Mouse (Mus musculus) MEL (cell line): Measurements from ENCODE around the gene Pde7b. TPM values are rescaled to one million over a fixed set of nuclear protein-coding genes. Genes with fewer than 3 reads are reported as not detected.

Experiments
- DNase-seq: peaks from one replicate; pipeline ENCODE4 v3.0.0; 2011; ENCODE audit warnings: low read depth, low spot score
- H3K27ac ChIP-seq: 2 replicates; pipeline ENCODE4 v1.5.1; 2012; ENCODE audit warnings: low read depth, mild to moderate bottlenecking, control low read depth, low read length, moderate library complexity; ENCODE audit not compliant: control insufficient read depth
- H3K27me3 ChIP-seq, 2 experiments: fragments of 150-350 bp in 1 of 2; sonication (generic) in 1 of 2; 2 replicates each; pipeline ENCODE4 v1.6.1; 2012; ENCODE audit warnings: low read length in 2 of 2, mild to moderate bottlenecking in 2 of 2, improper control_type of control experiment in 1 of 2, moderate library complexity in 1 of 2; ENCODE audit not compliant: insufficient read depth in 2 of 2, control insufficient read depth in 1 of 2
- H3K36me3 ChIP-seq, 2 experiments: 2 replicates each; pipeline ENCODE4 v1.6.1; 2012 to 2014; ENCODE audit warnings: low read length in 2 of 2, improper control_type of control experiment in 1 of 2, inconsistent platforms in 1 of 2, mild to moderate bottlenecking in 1 of 2; ENCODE audit not compliant: insufficient read depth in 2 of 2, control insufficient read depth in 1 of 2
- H3K4me1 ChIP-seq, 2 experiments: fragments of 150-350 bp in 1 of 2; sonication (generic) in 1 of 2; 2 replicates each; pipeline ENCODE4 v1.6.1; 2012; ENCODE audit warnings: low read length in 2 of 2, improper control_type of control experiment in 1 of 2, mild to moderate bottlenecking in 1 of 2; ENCODE audit not compliant: insufficient read depth in 2 of 2, control insufficient read depth in 1 of 2
- H3K4me3 ChIP-seq, 2 experiments: fragments of 150-350 bp in 1 of 2; sonication (generic) in 1 of 2; 2 replicates each; pipeline ENCODE4 v1.5.1; 2012; ENCODE audit warnings: low read depth in 2 of 2, low read length in 2 of 2, mild to moderate bottlenecking in 2 of 2, moderate library complexity in 2 of 2, control low read depth in 1 of 2, improper control_type of control experiment in 1 of 2; ENCODE audit not compliant: control insufficient read depth in 1 of 2, insufficient read depth in 1 of 2
- H3K79me2 ChIP-seq: 2 replicates; pipeline ENCODE4 v1.6.1; 2012; ENCODE audit warnings: mild to moderate bottlenecking, low read length, moderate library complexity; ENCODE audit not compliant: control insufficient read depth, poor library complexity, insufficient read depth
- H3K9ac ChIP-seq: 2 replicates; pipeline ENCODE4 v1.6.1; 2012; ENCODE audit warnings: low read depth, mild to moderate bottlenecking, control low read depth, low read length, moderate library complexity; ENCODE audit not compliant: control insufficient read depth, poor library complexity, severe bottlenecking
- H3K9me3 ChIP-seq: fragments of 150-350 bp; sonication (generic); replicated peaks from 2 replicates; pipeline ENCODE4 v1.6.1; 2012; ENCODE audit warnings: mild to moderate bottlenecking, low read length, improper control_type of control experiment, moderate library complexity; ENCODE audit not compliant: insufficient read depth
- BHLHE40 ChIP-seq: IDR thresholded peaks from 2 replicates; pipeline ENCODE4 v1.6.1; 2012; ENCODE audit warnings: low read depth, mild to moderate bottlenecking, inconsistent platforms, low read length, improper control_type of control experiment, borderline replicate concordance
- CHD1 ChIP-seq: IDR thresholded peaks from 2 replicates; pipeline ENCODE4 v1.6.1; 2012; ENCODE audit warnings: low read depth, mild to moderate bottlenecking, inconsistent platforms, low read length, improper control_type of control experiment
- ELF1 ChIP-seq: IDR thresholded peaks from 2 replicates; pipeline ENCODE4 v1.6.1; 2014; ENCODE audit warnings: low read depth, mild to moderate bottlenecking, inconsistent platforms, low read length, improper control_type of control experiment, moderate library complexity
- EP300 ChIP-seq, 2 experiments: IDR thresholded peaks; 2 replicates each; pipeline ENCODE4 v1.6.1; 2011; ENCODE audit warnings: improper control_type of control experiment in 2 of 2, low read length in 2 of 2, low read depth in 1 of 2, mild to moderate bottlenecking in 1 of 2
- GABPA ChIP-seq: IDR thresholded peaks from 2 replicates; pipeline ENCODE4 v1.6.1; 2012; ENCODE audit warnings: low read depth, mild to moderate bottlenecking, inconsistent platforms, low read length, improper control_type of control experiment, moderate library complexity
- GATA1 ChIP-seq: IDR thresholded peaks from 2 replicates; pipeline ENCODE4 v1.6.1; 2011; ENCODE audit warnings: low read depth, low read length, improper control_type of control experiment
- HCFC1 ChIP-seq: IDR thresholded peaks from 2 replicates; pipeline ENCODE4 v1.6.1; 2012; ENCODE audit warnings: low read depth, mild to moderate bottlenecking, inconsistent platforms, low read length, improper control_type of control experiment, moderate library complexity
- JUND ChIP-seq: IDR thresholded peaks from 2 replicates; pipeline ENCODE4 v1.6.1; 2011; ENCODE audit warnings: low read depth, mild to moderate bottlenecking, improper control_type of control experiment, low read length
- MAFK ChIP-seq: IDR thresholded peaks from 2 replicates; pipeline ENCODE4 v1.6.1; 2011; ENCODE audit warnings: low read depth, mild to moderate bottlenecking, low read length, improper control_type of control experiment, borderline replicate concordance
- MAX ChIP-seq: IDR thresholded peaks from 2 replicates; pipeline ENCODE4 v1.6.1; 2011; ENCODE audit warnings: low read length, improper control_type of control experiment
- MXI1 ChIP-seq: IDR thresholded peaks from 2 replicates; pipeline ENCODE4 v1.6.1; 2011; ENCODE audit warnings: mild to moderate bottlenecking, low read depth, low read length, improper control_type of control experiment
- NELFE ChIP-seq: IDR thresholded peaks from 2 replicates; pipeline ENCODE4 v1.6.1; 2011; ENCODE audit warnings: low read depth, low read length, improper control_type of control experiment
- NRF1 ChIP-seq: IDR thresholded peaks from 2 replicates; pipeline ENCODE4 v1.6.1; 2014; ENCODE audit warnings: low read depth, mild to moderate bottlenecking, inconsistent platforms, low read length, improper control_type of control experiment, moderate library complexity; ENCODE audit not compliant: poor library complexity, insufficient read depth, severe bottlenecking
- POLR2A ChIP-seq, 2 experiments: IDR thresholded peaks; 2 replicates each; pipeline ENCODE4 v1.6.1; 2011 to 2012; ENCODE audit warnings: low read length in 2 of 2, mild to moderate bottlenecking in 2 of 2, control low read depth in 1 of 2, improper control_type of control experiment in 1 of 2, low read depth in 1 of 2, moderate library complexity in 1 of 2; ENCODE audit not compliant: control insufficient read depth in 1 of 2, insufficient read depth in 1 of 2, poor library complexity in 1 of 2
- POLR2AphosphoS5 ChIP-seq: IDR thresholded peaks from 2 replicates; pipeline ENCODE4 v1.6.1; 2012; ENCODE audit warnings: low read depth, borderline replicate concordance, mild to moderate bottlenecking, inconsistent platforms, low read length, moderate library complexity, mixed read lengths
- RAD21 ChIP-seq: IDR thresholded peaks from 2 replicates; pipeline ENCODE4 v1.6.1; 2011; ENCODE audit warnings: mild to moderate bottlenecking, low read depth, low read length, improper control_type of control experiment
- RCOR1 ChIP-seq: IDR thresholded peaks from 2 replicates; pipeline ENCODE4 v1.6.1; 2012; ENCODE audit warnings: low read depth, mild to moderate bottlenecking, inconsistent platforms, low read length, improper control_type of control experiment
- SIN3A ChIP-seq: IDR thresholded peaks from 2 replicates; pipeline ENCODE4 v1.6.1; 2012; ENCODE audit warnings: low read length, improper control_type of control experiment, inconsistent platforms
- SMC3 ChIP-seq: IDR thresholded peaks from 2 replicates; pipeline ENCODE4 v1.6.1; 2011; ENCODE audit warnings: low read depth, low read length, improper control_type of control experiment
- TAL1 ChIP-seq: IDR thresholded peaks from 2 replicates; pipeline ENCODE4 v1.6.1; 2012; ENCODE audit warnings: mild to moderate bottlenecking, inconsistent platforms, low read length, moderate library complexity, mixed read lengths
- USF2 ChIP-seq, 2 experiments: IDR thresholded peaks; 2 replicates each; pipeline ENCODE4 v1.6.1; 2011 to 2012; ENCODE audit warnings: improper control_type of control experiment in 2 of 2, low read length in 2 of 2, borderline replicate concordance in 1 of 2, inconsistent platforms in 1 of 2, low read depth in 1 of 2, mild to moderate bottlenecking in 1 of 2; ENCODE audit not compliant: insufficient read depth in 1 of 2
- ZC3H11A ChIP-seq: IDR thresholded peaks from 2 replicates; pipeline ENCODE4 v1.6.1; 2012; ENCODE audit warnings: low read depth, mild to moderate bottlenecking, inconsistent platforms, low read length, improper control_type of control experiment
- ZKSCAN1 ChIP-seq: IDR thresholded peaks from 2 replicates; pipeline ENCODE4 v1.6.1; 2012; ENCODE audit warnings: low read depth, mild to moderate bottlenecking, inconsistent platforms, low read length, improper control_type of control experiment, moderate library complexity
- ZMIZ1 ChIP-seq: IDR thresholded peaks from 2 replicates; pipeline ENCODE4 v1.6.1; 2012; ENCODE audit warnings: low read depth, mild to moderate bottlenecking, inconsistent platforms, low read length, improper control_type of control experiment, moderate library complexity
- polyA plus RNA-seq, 2 experiments: library from polyadenylated mRNA; stranded (reverse) in 1 of 2; unstranded in 1 of 2; fragments of >175 nt in 1 of 2; fragments of >200 nt in 1 of 2; gene quantifications; 2 replicates each; pipeline versions ENCODE4 v1.2.1 to v1.2.4; 2012; ENCODE audit warnings: low replicate concordance in 2 of 2, low read depth in 1 of 2; ENCODE audit not compliant: insufficient read length in 2 of 2, insufficient read depth in 1 of 2, missing spikeins in 1 of 2
- total RNA-seq: library from RNA; depleted of rRNA; stranded (reverse); fragments of 300-350 nt; gene quantifications from 2 replicates; pipeline ENCODE4 v1.2.3, GENCODE M21; 2012

Pde7b gene
- total and polyA plus RNA-seq, 3 experiments = 0.04 TPM; not detected in 2

DNA sequence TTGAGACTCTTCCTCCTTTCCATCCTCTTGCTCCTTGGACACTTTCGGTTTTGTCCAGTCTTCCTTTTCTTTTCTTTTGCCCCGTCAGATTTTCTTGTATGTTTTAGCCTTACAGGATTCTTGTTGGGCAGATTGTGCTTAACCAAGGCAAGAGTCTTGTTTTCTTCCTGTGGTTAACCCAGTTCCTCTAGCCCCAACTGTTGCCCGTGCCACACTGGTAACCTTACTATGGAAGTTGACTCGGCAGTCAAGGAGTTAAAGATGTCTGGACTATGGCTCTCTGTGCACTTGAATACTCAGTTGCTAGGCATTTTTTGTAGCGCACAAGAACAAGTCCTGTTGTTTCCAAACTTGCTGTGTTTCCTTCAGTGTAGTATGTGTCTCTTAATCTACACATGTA is 193.0 kb downstream of the Pde7b start:
- Histone ChIP-seq H3K9me3 (no peaks in the 10 kb centered on the region), H3K27ac (no peak overlapping the region), H3K27me3 (peaks cover 0 to 2% of the 10 kb centered on the region in 2 experiments; a peak in 1 of 4 replicates), H3K4me1 (no peaks in the 10 kb centered on the region), H3K9ac (no peak overlapping the region), H3K4me3 (no peak overlapping the region), H3K79me2 (no peaks in the 10 kb centered on the region), H3K36me3 (no peaks in the 10 kb centered on the region)
- TF ChIP-seq HCFC1 = no peak
- no peak for TF ChIP-seq MAFK
- no peak for TF ChIP-seq CHD1
- TF ChIP-seq USF2 (IDR thresholded peaks at IDR 0.05; ENCODE audit: borderline replicate concordance in 1 of 2, insufficient read depth in 1 of 2, low read depth in 1 of 2, low read length in 2 of 2) = no peak
- DNase-seq = no peak

DNA sequence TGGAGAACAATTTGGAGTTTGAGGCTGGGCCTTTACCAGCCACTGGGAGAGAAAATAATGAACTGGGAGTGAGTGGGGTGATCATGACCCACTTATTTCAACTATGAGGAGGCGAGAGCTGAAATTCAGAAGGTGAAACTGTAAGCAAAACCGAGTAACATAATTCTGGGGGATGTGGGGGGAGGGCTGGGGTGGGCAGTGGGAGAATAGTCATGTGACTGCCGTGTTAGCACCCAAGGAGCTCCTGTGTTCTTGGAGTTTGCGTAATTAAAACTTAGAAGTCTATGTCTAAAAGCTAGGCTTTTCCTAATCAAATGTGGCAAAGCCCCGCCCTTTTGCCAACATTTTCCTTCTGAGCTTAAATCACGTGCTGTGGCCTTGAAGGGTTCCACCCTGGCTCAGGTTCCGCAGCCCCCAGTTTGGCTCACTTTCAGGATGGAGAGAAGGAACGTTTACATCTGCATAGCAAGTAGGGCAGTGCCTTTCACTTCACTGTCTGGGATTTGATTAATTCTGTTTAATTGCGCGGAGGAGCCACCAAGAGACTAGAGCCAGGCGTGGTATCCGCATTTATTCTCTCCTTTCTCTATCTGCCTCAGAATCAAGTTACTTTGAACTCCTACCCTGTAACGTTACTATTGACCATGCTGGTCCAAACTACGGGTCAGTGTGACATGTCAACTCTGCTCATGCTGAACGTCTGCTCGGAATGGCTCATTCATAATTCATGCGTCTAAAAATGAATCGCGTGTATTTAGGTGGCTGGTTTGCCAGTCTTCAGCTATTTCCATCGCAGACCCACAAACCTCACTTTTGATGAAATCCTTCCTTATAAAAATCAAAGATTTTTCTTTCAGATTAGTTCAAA is 196.1 kb downstream of the Pde7b start:
- Histone ChIP-seq H3K9ac (no peak overlapping the region), H3K27me3 (peaks cover 0 to 2% of the 10 kb centered on the region in 2 experiments; a peak in 1 of 4 replicates), H3K79me2 (no peaks in the 10 kb centered on the region), H3K36me3 (no peaks in the 10 kb centered on the region), H3K4me3 (no peak overlapping the region), H3K27ac (no peak overlapping the region), H3K9me3 (no peaks in the 10 kb centered on the region), H3K4me1 (no peaks in the 10 kb centered on the region)
- no peak for DNase-seq
- TF ChIP-seq GABPA (no peak), ELF1 (no peak), EP300 (IDR thresholded peaks at IDR 0.05; ENCODE audit: low read depth in 1 of 2, low read length in 2 of 2) (no peak), NELFE (no peak), NRF1 (no peak), ZC3H11A (no peak)

- no peaks in the 10 kb centered on the region for H3K9me3 ChIP-seq
- H3K27me3 ChIP-seq = peaks cover 2 to 3% of the 10 kb centered on the region in 2 experiments; a peak in 3 of 4 replicates
- H3K79me2 ChIP-seq = no peaks in the 10 kb centered on the region
- no peak overlapping the region for H3K4me3 ChIP-seq
- DNase-seq = no peak
- H3K9ac ChIP-seq = no peak overlapping the region
- no peak overlapping the region for H3K27ac ChIP-seq
- no peaks in the 10 kb centered on the region for H3K4me1 ChIP-seq
- TF ChIP-seq SIN3A (no peak), ZKSCAN1 (no peak), RAD21 (no peak), POLR2A (IDR thresholded peaks at IDR 0.05; ENCODE audit: control insufficient read depth in 1 of 2, insufficient read depth in 1 of 2, low read depth in 1 of 2, low read length in 2 of 2, poor library complexity in 1 of 2) (no peak), POLR2AphosphoS5 (no peak), MAFK (no peak), SMC3 (no peak), ELF1 (no peak), GABPA (no peak), GATA1 (no peak), TAL1 (no peak), MXI1 (no peak), ZMIZ1 (no peak), NRF1 (no peak), JUND (no peak), MAX (no peak), RCOR1 (no peak), BHLHE40 (no peak), ZC3H11A (no peak)
- TF ChIP-seq, all 39 proteins: peak for 0
- H3K36me3 ChIP-seq = no peaks in the 10 kb centered on the region
Observed at GRCm38 (mm10) chr10:20527737-20528136, 197.1 kb downstream of the Pde7b start.
